Mouse (Mus musculus) stomach, embryonic 15.5 days (tissue): ENCODE measurements at regions not wholly inside any gene's neighbourhood (a gene's known extent, or its start where the extent isn't known, plus 50 kb on each side); places are given as distances from the start of the nearest gene placed in this dataset.

ENCODE experiments used
- ATAC-seq: fragments of 200-750 bp; cut with Nextera tagmentation; 2 replicates; pipeline ENCODE4 v1.8.0; 2017; ENCODE audit warnings: low read depth, moderate number of reproducible peaks, moderate TSS enrichment; ENCODE audit not compliant: insufficient read depth, low FRiP score
- H3K27ac ChIP-seq: fragments of 300-500 bp; sonication (generic); 2 replicates; pipeline ENCODE4 v1.5.1; 2015; ENCODE audit warnings: mild to moderate bottlenecking, inconsistent platforms
- H3K27me3 ChIP-seq: fragments of 300-500 bp; sonication (generic); replicated peaks from 2 replicates; pipeline ENCODE4 v1.6.1; 2015; ENCODE audit warnings: inconsistent platforms
- H3K36me3 ChIP-seq: fragments of 300-500 bp; sonication (generic); 2 replicates; pipeline ENCODE4 v1.6.1; 2015; ENCODE audit warnings: inconsistent platforms
- H3K4me1 ChIP-seq: fragments of 300-500 bp; sonication (generic); 2 replicates; pipeline ENCODE4 v1.6.1; 2015; ENCODE audit warnings: inconsistent platforms
- H3K4me2 ChIP-seq: fragments of 300-500 bp; sonication (generic); 2 replicates; pipeline ENCODE4 v1.6.1; 2015; ENCODE audit warnings: mild to moderate bottlenecking, inconsistent platforms
- H3K4me3 ChIP-seq: fragments of 300-500 bp; sonication (generic); replicated peaks from 2 replicates; pipeline ENCODE4 v1.5.1; 2015; ENCODE audit warnings: inconsistent platforms
- H3K9ac ChIP-seq: fragments of 300-500 bp; sonication (generic); 2 replicates; pipeline ENCODE4 v1.6.1; 2015; ENCODE audit warnings: inconsistent platforms
- H3K9me3 ChIP-seq: fragments of 300-500 bp; sonication (generic); 2 replicates; pipeline ENCODE4 v1.6.1; 2016; ENCODE audit warnings: inconsistent platforms
- WGBS: fragments of 180-500 bp; shearing (Covaris S2); methylation state at CpG from one replicate; pipeline ENCODE4 v1.1.7; 2015; 5-methylcytosine and 5-hydroxymethylcytosine counted together

DNA sequence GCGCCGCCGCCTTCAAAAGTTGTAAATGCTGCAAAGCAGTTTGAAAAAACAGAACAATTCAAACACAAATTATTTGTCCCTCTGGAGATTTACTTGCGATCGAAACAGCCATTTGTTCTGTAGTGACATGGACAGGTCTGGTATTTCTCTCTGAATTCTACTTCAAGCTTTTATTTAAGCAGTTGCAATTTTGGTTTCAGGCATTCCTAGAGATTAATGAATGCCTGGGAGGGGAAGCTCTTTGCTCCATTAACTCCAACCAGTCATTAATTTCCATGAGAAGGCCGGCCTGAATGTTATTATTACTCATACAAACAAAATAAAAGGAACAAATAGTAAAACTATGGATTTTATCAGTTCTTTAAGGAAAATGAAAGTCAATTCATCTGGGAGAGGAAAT, 1327.8 kb upstream of the Flrt2 start:
- Histone ChIP-seq H3K36me3 (no peaks in the 10 kb centered on the region), H3K4me2 (no peak overlapping the region), H3K27me3 (no peaks in the 10 kb centered on the region), H3K9ac (no peak overlapping the region), H3K4me3 (no peak overlapping the region), H3K27ac (no peak overlapping the region), H3K4me1 (no peaks in the 10 kb centered on the region), H3K9me3 (no peaks in the 10 kb centered on the region)
- ATAC-seq, result no peak
- WGBS, result 45% methylated on average over 6 of the region's 6 CpGs

DNA sequence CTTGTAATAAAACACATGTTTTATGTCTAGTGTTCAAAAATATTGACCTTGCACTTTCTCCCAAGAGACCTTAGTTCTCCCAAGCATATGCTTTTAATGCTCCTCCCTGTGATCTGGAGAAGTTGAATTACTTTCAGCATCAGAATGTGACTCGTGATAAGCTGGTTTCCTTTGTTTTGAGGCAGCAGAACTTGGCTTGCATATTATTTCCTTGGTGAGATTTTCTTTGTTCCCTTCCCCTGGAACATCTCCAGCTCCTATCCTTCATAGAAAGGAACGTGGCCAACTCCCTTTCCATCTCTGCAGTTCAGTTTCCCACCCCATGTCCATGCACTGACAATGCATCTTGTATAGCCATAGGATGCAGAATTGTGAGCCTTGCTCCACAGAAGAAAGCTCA, 1292.0 kb upstream of the Flrt2 start:
- no peak for ATAC-seq
- no peaks in the 10 kb centered on the region for H3K4me1 ChIP-seq
- 35% methylated on average over 2 of the region's 2 CpGs for WGBS
- no peak overlapping the region for H3K4me2 ChIP-seq
- H3K9me3 ChIP-seq, result no peaks in the 10 kb centered on the region
- no peak overlapping the region for H3K9ac ChIP-seq
- no peak overlapping the region for H3K27ac ChIP-seq
- H3K27me3 ChIP-seq, result no peaks in the 10 kb centered on the region
- H3K4me3 ChIP-seq, result no peak overlapping the region
- no peaks in the 10 kb centered on the region for H3K36me3 ChIP-seq

DNA sequence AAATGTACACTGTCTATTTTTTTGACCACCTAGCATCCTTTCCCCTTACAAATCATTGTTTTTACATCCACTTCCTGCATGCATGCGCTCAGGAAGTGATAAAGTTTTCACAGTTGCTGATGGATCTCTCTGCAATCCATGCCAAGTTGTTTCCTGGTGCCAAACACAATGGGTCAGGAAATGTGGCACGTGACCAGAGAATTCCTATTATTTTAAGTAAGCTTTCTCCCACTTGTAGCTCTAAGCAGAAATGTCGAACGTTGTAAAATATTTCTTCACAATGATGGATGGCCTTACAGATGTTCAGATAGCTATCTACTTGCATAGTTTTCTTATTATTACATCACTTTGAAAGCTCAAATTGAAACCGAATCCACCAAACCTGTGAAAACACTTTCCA, 1271.1 kb upstream of the Flrt2 start:
- H3K9ac ChIP-seq, result no peak overlapping the region
- no peaks in the 10 kb centered on the region for H3K36me3 ChIP-seq
- H3K4me1 ChIP-seq, result no peaks in the 10 kb centered on the region
- ATAC-seq, result no peak
- no peak overlapping the region for H3K4me2 ChIP-seq
- no peaks in the 10 kb centered on the region for H3K27me3 ChIP-seq
- H3K27ac ChIP-seq, result no peak overlapping the region
- WGBS, result 37% methylated on average over 5 of the region's 5 CpGs
- H3K9me3 ChIP-seq, result no peaks in the 10 kb centered on the region
- H3K4me3 ChIP-seq, result no peak overlapping the region

DNA sequence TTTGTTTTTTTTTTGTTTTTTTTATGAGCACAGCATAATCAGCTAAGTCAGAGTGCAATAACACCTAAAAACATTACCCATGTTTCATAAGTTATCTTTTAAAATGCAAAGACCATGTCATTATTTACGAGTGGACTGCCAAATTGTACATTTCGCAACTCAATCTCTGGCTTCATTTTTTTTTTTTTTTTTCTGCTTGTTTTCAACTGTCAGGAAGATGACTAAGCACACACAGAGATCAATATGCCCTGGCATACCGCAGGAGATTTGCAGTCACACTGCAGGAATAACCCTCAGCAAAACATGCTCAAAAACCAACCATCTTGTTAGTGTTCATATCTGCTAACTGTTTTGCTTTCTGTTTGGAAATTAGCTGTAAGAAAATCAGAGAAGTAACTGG, 1270.3 kb upstream of the Flrt2 start:
- Histone ChIP-seq H3K4me2 (no peak overlapping the region), H3K9me3 (no peaks in the 10 kb centered on the region), H3K4me1 (no peaks in the 10 kb centered on the region), H3K9ac (no peak overlapping the region), H3K27me3 (no peaks in the 10 kb centered on the region), H3K36me3 (no peaks in the 10 kb centered on the region), H3K4me3 (no peak overlapping the region), H3K27ac (no peak overlapping the region)
- WGBS, result 62% methylated on average over 3 of the region's 3 CpGs
- ATAC-seq, result no peak

DNA sequence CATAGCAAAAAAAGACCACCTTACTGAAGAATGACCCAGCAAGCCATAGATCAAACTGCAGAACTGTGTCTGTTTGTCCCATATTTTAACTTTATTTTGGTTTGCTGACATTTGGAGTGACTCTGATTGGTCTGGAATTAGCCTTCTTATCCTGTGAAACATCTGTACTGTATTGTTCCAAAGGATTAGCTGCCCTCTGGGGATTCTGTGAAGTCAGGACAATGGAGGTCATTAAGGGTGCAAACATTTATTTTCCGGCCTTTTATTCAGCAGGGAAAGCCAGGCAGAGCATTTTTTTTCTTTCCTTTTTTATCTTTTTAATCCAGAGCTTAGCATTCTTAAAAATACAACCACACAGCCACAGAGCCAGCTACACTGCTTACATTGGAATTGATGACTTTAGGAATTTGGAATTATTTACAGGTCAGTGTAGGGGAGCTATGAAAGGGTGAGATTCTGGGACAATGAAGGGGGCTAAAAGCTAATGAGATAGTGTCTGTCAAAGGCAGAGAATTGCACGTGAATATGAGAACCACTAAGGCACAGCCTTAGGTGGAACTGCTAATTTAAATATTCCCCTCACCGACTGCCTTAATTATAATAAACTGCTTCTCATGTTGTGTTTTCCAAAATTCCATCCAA, 1267.6 kb upstream of the Flrt2 start:
- Histone ChIP-seq H3K36me3 (no peaks in the 10 kb centered on the region), H3K27me3 (no peaks in the 10 kb centered on the region), H3K27ac (no peak overlapping the region), H3K4me3 (no peak overlapping the region), H3K4me1 (no peaks in the 10 kb centered on the region), H3K4me2 (no peak overlapping the region), H3K9ac (no peak overlapping the region), H3K9me3 (no peaks in the 10 kb centered on the region)
- ATAC-seq, result no peak
- WGBS, result 21% methylated on average over 3 of the region's 3 CpGs

DNA sequence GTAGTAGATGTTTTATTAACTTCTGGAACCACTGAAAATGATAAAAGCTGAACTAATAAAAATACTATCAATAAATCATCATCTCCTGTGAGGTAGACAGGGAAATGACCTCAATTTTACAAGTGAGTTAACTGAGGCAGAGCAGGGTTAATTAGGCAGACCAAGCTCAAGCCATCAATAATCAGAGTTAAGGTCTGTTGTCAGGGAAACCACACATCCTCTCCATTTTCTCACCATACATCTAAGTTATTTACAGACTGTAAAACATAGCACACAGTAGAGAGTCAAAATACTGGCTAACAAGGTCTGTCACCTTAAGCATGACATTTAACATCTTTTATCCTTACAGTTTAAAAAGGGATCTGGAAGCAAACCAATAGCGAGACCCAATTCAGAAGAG, 1242.5 kb upstream of the Flrt2 start:
- H3K4me3 ChIP-seq, result no peak overlapping the region
- H3K4me2 ChIP-seq, result no peak overlapping the region
- H3K9me3 ChIP-seq, result no peaks in the 10 kb centered on the region
- H3K27me3 ChIP-seq, result no peaks in the 10 kb centered on the region
- H3K36me3 ChIP-seq, result no peaks in the 10 kb centered on the region
- H3K9ac ChIP-seq, result no peak overlapping the region
- H3K27ac ChIP-seq, result no peak overlapping the region
- no peaks in the 10 kb centered on the region for H3K4me1 ChIP-seq
- WGBS, result 80% methylated on average over 1 of the region's 1 CpGs
- ATAC-seq, result no peak

DNA sequence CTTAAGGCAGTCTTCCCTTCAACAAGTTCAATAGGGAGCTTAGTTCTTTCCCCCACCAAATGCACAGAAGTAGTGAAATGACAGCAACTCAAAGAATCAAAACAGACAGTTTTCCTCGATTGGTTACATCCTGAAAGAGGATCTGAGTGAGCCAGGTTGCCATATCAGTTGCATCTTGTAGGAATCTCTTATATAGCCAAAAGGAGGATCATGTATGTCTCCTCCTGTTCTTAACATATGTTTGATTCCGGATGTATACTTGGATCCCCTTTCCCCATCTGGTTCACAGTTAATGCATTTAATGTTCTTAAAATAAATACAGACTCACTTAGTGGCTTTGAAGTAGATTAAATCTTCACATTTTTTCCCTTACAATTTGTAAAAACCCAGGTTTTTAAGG, 1224.0 kb upstream of the Flrt2 start:
- Histone ChIP-seq H3K27me3 (no peaks in the 10 kb centered on the region), H3K27ac (no peak overlapping the region), H3K9ac (no peak overlapping the region), H3K4me3 (no peak overlapping the region), H3K4me2 (no peak overlapping the region), H3K9me3 (no peaks in the 10 kb centered on the region), H3K4me1 (no peaks in the 10 kb centered on the region), H3K36me3 (no peaks in the 10 kb centered on the region)
- WGBS, result 27% methylated on average over 2 of the region's 2 CpGs
- no peak for ATAC-seq

DNA sequence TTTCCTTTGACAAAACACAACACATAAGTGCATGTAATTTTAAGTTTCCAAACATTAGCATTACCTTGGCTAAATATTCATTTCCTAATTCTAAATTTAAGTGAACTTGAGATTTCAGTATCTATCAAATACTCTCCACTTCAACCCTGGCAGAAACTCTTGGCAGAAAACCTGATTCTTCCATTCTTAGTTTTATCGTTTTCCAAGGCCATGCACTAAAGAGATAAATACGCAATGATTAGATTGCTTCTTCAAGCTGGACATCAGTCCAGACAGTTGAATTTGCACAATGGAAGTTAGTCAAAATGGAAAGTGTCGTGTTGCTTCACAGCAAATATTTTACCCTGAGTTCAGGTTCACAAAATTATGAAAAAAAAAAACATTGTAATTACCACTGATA, 1223.4 kb upstream of the Flrt2 start:
- Histone ChIP-seq H3K4me2 (no peak overlapping the region), H3K9me3 (no peaks in the 10 kb centered on the region), H3K9ac (no peak overlapping the region), H3K36me3 (no peaks in the 10 kb centered on the region), H3K27ac (no peak overlapping the region), H3K27me3 (no peaks in the 10 kb centered on the region), H3K4me1 (no peaks in the 10 kb centered on the region), H3K4me3 (no peak overlapping the region)
- ATAC-seq, result no peak
- WGBS, result 71% methylated on average over 3 of the region's 3 CpGs

DNA sequence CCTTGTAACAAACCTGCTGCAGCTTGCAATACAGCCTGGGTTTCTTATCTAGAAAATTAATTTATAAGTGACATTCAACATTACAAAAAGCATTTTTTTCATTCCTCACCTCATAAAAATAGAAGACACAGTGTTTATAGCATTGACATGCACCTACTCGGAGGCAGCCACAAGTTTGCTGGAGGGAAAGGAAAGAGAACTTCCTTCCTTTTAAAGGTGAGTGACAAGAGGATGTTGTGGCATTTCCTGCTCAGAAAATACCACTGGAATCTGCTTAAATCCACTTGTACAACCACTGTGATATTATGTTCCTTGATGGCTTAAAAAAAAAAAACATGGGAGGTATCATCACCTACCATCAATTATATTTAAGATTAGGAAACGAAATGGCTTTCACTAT, 1222.2 kb upstream of the Flrt2 start:
- Histone ChIP-seq H3K9ac (no peak overlapping the region), H3K4me3 (no peak overlapping the region), H3K4me2 (no peak overlapping the region), H3K36me3 (no peaks in the 10 kb centered on the region), H3K27ac (no peak overlapping the region), H3K4me1 (no peaks in the 10 kb centered on the region), H3K9me3 (no peaks in the 10 kb centered on the region), H3K27me3 (no peaks in the 10 kb centered on the region)
- WGBS, result 50% methylated on average over 2 of the region's 2 CpGs
- no peak for ATAC-seq

DNA sequence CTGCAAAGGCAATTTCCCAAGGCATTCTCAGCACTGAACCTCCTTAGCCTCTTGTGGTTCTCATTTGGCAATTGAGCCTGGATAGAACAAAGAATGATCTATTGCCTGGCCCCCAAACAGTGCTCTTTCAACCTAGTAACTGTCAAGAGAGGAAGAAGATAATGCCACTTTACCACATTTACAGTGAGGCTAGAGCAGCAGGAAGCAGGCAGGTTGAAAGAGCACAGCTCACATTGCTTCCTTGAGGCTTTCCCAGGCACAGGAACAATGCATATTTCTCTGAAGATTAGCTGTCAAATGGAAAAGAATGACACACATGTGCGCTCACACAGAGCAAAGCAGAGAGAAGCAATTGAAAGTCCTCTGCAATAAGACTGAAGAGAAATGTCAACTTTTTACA, 1221.0 kb upstream of the Flrt2 start:
- H3K36me3 ChIP-seq, result no peaks in the 10 kb centered on the region
- H3K9me3 ChIP-seq, result no peaks in the 10 kb centered on the region
- ATAC-seq, result no peak
- H3K4me1 ChIP-seq, result no peaks in the 10 kb centered on the region
- 61% methylated on average over 1 of the region's 1 CpGs for WGBS
- H3K27ac ChIP-seq, result no peak overlapping the region
- H3K4me3 ChIP-seq, result no peak overlapping the region
- no peak overlapping the region for H3K9ac ChIP-seq
- H3K4me2 ChIP-seq, result no peak overlapping the region
- H3K27me3 ChIP-seq, result no peaks in the 10 kb centered on the region

DNA sequence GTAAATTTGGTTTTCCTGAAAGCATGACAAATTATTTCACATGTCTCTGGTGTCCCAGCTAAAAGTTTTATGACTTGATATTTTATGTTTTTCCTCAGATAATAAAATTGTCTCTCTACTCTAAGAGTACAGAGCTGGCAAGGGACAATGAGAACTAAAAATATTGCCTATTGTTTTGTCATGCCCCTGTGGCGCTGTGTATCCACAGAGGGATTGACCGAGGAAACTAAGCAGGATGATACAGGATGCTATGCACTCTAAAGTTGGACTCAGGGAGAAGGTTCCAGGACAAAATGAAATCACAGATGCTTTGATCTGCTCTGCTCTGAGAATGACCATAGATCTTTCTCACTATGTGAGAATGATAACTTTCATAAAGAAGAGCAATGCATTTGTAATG, 1203.3 kb upstream of the Flrt2 start:
- no peak for ATAC-seq
- no peak overlapping the region for H3K4me3 ChIP-seq

DNA sequence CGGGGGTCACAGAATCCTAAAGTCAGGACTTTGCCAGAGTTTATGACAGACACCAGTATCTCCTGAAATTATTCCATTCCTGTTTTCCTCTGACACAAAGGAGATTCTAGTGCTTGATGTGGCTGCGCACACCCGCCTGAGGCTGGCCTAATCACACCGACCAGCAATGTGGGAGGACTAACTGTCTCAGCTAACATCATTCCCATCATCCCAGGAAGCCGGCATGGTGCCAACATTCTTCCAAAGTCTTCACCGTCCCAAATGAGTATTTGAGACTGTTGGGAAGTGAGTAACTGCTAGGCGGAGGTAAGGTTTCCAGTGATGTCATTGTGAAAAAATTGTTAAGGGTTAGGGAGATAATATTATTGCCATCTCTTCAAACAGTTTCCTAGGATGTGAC, 1183.9 kb upstream of the Flrt2 start:
- Histone ChIP-seq H3K4me3 (no peak overlapping the region), H3K9me3 (no peaks in the 10 kb centered on the region), H3K36me3 (no peaks in the 10 kb centered on the region), H3K27ac (no peak overlapping the region), H3K9ac (no peak overlapping the region), H3K27me3 (no peaks in the 10 kb centered on the region), H3K4me2 (no peak overlapping the region), H3K4me1 (no peaks in the 10 kb centered on the region)
- ATAC-seq, result no peak
- WGBS, result 77% methylated on average over 7 of the region's 7 CpGs

More for the DNA sequence above, 1203.3 kb upstream of the Flrt2 start:
- 86% methylated on average over 2 of the region's 2 CpGs for WGBS
- Histone ChIP-seq H3K36me3 (no peaks in the 10 kb centered on the region), H3K27me3 (no peaks in the 10 kb centered on the region), H3K27ac (no peak overlapping the region), H3K9me3 (no peaks in the 10 kb centered on the region), H3K4me1 (no peaks in the 10 kb centered on the region), H3K9ac (no peak overlapping the region), H3K4me2 (no peak overlapping the region)

DNA sequence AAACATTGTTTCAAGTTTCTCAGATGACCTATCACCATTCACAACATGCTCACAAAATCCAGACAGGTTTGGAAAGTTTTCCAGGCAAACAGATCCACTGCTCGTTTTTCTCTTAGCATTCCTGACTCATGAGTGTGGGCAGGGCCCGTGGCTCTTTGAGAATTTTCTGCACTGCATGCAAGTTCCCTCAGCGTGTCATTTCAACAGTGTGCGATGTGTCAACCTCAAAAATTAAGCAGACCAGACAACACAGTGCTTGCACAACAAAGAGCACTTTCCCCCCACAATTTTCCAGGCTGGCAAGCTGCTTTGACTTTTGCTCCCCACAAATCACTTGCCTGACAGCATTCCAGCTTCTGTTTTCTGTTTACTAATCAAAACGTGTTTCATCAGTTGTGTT, 1182.2 kb upstream of the Flrt2 start:
- H3K27ac ChIP-seq, result no peak overlapping the region

More for the DNA sequence above, 1182.2 kb upstream of the Flrt2 start:
- no peak overlapping the region for H3K4me3 ChIP-seq
- H3K9ac ChIP-seq, result no peak overlapping the region
- no peak overlapping the region for H3K4me2 ChIP-seq
- no peaks in the 10 kb centered on the region for H3K4me1 ChIP-seq
- 22% methylated on average over 5 of the region's 5 CpGs for WGBS
- H3K36me3 ChIP-seq, result no peaks in the 10 kb centered on the region
- H3K27me3 ChIP-seq, result no peaks in the 10 kb centered on the region
- no peaks in the 10 kb centered on the region for H3K9me3 ChIP-seq
- no peak for ATAC-seq
